Mouse (Mus musculus) 3134 (cell line): ENCODE measurements at regions not wholly inside any gene's neighbourhood (a gene's known extent, or its start where the extent isn't known, plus 50 kb on each side); places are given as distances from the start of the nearest gene placed in this dataset.

Experiments used
- DNase-seq: peaks from one replicate; pipeline ENCODE4 v3.0.0-alpha.2; 2011; ENCODE audit warnings: low spot score; ENCODE audit not compliant: insufficient read length; ENCODE audit errors: extremely low read depth

DNA sequence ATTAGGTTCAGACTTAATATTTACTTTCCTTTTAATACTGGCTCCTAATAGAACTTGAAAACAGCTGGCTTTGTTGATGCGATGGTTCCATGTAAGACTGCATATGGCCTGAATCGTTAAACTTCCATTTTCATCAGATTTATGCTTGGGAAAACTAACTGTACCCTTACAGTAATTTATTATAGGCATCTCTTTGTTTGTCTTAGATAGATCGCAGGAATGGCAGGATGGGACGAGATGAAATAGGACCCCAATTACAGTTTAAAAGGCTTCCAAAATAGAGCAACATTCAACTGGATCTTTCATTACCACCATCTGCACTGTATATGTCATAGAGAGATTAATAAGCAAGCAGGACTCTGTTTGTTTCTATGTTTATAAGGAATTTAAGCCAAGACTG is 335.3 kb downstream of the Fat4 start:
- DNase-seq, result no peak

DNA sequence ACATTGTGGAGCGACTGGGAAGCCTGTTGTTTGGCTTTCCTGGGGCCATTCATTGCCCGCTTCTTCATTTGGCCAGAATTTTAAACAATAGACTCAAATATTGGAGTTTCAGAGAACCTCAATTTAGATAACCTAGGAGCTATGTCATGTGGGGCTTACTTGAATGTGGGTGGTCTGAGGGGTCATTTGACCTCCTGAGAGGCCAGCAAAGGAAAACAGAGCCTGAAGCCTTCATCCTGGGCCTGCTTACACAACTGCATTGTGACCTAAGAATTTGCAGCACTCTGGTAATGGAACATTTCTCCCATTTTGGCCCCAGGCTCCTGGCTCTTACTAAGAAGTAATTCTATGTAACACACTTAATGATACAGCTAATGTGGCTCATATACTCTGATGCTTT is 348.2 kb downstream of the Fat4 start:
- DNase-seq, result no peak

DNA sequence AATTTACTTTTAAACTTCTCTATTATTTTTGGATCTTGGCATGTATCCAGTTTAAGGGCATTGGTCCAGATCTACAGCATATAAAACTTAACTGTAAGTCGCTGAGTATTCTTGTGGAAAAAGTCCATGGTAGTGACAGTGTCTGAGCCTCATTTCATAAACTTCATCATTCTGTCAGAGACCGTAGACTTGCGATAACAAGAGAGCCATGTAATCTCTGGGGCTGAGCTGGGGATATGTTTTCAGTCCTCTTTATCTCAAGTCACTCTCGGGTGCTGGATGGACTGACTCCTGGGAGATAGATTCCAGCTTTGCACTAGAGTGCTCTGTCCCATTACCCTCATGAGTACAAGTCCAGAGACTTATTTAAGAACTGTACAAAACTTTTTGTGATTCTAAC is 362.0 kb downstream of the Fat4 start:
- no peak for DNase-seq

DNA sequence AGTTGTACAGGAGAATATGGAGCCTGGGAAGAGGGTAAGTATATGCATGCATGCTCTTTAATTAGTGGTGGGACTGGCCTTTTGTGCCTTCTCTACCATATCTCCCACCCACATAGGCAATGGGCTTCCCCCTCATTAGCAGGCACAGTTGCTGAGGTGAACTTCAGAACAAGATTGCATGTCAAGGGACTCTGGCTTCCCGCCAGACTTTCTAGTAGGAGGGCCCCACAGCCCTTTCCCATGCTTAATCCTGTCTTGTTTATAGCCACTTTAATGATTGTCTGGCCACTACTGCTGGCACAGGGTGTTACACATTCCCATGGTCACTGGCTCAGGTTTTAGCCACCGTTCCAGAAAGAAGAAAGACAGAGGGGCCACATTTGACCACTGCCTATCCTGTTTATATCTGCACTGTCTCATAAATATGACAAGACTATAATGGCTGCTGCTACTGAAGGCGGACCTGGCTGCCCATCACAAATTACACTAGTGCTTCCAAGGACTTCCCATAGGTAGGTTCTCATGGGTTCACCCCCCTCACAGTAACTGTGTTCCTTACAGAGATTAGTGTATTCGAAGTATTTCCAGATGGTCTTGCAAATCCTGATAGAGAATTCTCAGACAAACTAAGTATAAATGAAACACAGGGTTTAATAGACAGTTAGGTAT is 362.6 kb downstream of the Fat4 start:
- DNase-seq, result no peak

DNA sequence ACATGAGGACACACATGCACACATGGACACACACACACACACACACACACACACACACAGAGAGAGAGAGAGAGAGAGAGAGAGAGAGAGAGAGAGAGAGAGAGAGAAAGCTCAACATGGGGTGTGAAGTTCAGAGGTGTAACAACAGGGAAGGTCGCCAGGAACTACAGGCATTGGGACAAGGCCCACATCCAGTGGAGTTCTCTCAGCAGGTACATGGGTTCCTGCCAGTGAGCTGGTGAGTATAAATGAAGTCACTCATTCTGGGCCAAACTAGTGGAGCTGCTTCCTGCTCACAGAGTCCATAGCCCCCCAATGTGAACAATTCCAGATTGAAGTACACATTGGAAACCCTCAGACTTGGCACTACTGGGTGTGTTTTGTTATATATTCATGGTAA is 366.3 kb downstream of the Fat4 start:
- no peak for DNase-seq

DNA sequence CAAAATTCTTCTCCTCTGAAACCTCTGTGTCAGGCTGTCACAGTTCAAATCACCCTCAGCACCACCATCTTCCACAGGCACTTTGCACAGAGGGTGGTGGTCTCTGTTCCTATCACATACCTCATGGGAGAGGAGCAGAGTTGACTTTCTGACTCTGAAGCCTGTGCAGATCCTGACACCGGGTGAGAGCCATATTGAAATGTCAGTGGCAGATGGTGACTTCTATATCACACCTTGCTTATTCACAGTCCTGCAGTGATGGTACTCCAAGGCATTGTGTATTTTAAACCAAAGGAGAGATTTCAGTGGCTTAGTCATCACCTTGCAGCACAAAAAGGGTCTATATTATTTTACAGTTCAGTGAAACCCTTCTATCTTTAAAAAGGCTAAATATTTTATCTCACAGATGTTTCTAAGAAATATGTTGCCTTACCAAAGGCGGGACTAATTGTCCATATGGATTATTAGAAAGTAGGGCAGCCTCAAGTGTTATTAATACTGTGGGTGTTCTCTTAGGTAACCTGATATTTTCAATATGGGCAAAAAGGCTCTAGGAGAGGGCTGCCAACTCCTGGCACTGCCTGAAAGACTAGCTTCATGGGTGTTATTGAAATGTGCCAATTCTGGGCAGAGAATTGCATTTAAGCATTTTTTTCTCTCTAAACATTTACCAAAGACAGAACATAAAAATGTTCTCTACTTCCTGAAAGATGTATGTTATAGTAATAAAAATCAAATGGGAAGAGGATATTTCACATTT is 378.1 kb downstream of the Fat4 start:
- DNase-seq, result no peak

DNA sequence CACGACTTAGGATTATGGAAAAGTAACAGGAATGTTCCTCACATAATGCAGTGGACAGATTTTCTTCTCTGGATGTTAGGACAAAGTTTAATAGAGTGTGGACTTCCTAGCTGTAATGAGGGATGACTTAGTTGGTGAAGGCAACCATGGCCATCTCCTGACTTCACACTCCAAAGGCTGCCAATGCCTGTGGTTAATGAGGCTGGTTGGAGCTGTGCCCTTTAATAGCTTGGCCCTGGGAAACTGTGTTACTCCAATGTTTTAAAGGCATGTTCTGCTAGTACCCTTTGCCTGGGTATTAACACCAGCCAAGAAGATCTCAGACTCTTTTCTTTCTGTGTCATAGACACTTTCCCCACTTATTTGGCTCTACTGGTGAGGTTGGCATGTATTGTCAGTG is 378.9 kb downstream of the Fat4 start:
- DNase-seq, result no peak

DNA sequence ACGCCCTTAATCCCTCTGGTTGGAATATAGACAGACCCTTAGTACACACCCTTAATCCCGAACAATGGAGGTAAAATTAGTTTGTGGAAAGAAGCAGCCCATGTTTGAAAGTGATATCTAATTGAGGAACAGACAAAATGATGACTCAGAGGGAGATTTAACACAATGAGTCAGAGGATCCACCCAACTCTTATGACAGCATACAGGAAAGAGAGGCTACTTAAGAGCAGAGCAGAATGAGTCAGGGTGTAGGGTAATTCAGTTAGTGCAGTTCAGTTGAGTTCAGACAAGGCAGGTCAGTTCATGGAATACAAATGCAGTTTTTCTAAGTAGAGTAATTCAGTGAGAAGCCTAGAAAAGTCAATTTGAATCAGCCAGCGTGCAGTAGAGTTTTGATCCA is 382.6 kb downstream of the Fat4 start:
- DNase-seq, result peak; percentile 28

DNA sequence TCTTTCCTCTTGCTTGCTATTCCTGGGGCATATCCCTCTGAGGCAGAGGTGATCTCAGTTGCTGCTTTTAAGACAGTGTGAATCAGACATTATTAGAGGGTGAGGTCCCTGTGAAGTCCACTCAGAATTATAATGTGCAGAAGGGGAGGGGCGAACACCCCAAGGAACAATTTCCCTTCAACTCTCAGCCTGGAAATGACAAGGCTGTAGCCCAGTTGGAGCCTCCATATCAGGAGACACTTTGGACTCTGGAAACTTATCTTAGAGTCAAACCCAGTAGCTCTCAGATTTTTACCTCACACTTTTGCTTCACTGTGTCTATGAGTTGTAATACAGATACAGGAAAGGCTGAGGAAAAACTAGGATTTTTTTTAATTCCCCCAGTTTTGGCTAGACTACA is 385.9 kb downstream of the Fat4 start:
- no peak for DNase-seq

DNA sequence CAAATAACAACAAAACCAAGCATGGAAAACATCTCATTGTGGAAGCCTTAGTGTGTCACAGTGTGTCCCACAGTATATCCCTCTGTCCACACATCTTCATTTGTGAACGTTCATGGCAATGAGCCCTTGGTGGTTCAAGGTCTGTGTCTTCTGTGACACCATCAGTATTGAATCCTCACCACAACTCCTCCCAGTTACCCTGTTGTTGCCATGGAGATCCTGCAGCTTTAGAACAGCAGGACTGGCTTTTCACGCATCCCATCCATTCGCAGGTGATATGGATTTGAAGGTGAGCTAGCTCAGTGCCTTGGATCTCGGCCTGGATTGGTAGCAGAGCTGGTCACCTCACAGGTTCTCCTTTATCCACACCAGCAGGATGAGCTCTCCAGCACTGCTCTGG is 390.2 kb downstream of the Fat4 start:
- no peak for DNase-seq

DNA sequence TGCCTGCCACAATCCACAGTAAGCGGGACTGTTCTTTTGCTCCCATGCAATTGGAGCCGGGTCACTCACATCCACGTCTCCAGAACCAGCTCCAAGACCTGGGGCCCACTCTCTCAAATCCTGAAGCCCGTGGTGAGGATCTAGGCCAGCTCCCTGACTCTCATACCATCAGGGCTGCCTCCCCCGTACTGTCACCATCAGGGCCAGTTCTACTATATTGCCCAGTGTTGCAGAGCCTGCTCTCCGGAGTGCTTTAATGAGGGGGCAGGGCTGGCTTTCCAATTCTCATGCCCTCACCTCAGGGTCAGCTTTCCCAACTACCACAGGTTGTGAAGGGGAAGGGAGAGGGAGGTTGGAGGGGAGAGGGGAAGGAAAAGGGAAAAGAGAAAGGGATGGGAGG is 390.6 kb downstream of the Fat4 start:
- DNase-seq, result no peak

DNA sequence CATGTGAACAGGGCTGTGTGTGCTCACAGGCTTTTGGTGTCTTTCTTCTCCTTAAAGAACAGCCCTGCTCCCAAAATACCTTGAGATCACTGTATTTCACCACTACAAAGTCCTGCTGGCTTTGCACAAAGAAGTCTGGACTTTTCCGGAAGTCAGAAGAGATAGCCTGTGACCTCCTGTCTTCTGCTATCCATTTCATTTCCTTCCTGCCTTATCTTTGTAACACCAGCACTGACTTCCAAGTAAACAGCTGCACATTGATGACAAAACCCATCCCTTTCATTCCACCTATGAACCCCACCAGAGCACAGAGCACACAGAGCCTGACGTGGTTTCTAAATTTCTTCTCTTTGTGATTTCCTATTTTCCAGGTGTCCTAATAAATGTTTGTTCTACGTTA is 408.5 kb downstream of the Fat4 start:
- DNase-seq, result no peak

DNA sequence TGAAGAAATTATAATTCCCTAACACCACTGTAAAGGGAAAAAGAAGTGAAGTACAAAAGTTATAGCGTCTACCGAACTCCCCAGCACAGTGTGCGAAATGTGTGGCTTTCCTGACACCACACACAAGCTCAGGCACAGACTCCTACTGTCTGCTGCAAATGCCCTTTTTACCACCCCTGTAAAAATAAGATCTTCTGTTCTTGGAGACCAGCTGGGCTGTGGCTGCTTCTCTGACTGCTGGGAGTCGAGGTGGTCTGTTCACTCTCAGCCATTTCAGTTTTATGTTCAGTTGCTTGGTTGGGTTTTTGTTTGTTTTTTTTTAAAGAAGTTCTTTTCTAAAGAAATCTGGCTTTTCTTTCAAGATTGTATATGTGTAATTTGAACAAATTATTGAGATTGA is 409.5 kb downstream of the Fat4 start:
- no peak for DNase-seq

DNA sequence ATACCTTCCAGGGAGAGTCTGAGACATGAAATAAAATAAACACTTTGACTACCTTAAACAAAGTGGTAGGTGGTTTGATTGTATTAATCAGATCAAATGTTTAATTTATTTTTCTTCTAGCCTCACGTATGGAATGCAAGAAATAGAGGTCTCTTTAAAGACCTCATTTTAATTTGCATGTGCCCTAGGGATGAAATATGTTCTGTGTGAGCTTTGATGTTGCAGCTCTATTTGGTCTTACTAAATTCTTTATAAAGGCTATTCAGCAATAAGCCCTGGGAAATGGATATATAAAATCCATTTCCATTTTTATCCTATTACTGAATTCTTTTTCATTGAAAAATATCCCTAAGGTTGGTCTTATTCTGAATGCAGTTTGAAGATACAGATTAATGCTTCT is 422.7 kb downstream of the Fat4 start:
- no peak for DNase-seq

DNA sequence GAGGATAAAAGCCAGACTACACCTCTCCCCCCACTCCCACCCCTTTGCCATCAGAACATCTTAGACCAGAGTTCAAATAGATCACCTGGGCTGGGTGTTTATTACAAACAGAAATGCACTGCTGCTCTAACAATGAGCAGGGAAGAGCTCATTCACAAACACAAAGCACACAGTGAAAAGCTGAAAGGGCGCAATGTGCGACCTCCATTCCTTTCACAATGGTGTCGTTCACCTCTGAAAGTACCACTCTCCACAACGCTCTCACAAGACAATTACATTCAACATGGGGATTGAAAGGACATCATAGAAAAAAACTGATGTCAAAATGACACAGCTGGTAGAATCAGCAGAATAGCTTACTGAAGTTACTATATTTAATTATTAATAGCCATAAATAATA is 426.8 kb downstream of the Fat4 start:
- no peak for DNase-seq

DNA sequence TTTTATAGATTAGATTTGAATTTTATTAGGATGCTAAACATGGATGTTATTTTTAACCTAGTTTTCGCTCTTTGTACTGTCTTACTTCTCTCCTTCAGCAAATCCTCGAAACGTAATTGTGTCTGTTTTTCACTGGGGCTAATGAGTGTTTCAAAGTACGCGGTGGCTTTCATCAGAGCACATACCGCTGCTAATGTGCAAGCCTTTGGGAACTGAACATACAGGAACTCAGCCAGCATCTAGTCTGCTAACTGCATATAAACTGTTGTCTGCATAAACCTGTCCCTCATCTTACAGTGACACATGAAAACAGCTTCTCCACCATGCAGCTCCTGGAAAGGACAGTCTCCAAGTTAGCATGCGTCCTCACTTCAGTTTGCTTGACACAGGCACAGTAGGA is 434.1 kb downstream of the Fat4 start:
- DNase-seq, result no peak

DNA sequence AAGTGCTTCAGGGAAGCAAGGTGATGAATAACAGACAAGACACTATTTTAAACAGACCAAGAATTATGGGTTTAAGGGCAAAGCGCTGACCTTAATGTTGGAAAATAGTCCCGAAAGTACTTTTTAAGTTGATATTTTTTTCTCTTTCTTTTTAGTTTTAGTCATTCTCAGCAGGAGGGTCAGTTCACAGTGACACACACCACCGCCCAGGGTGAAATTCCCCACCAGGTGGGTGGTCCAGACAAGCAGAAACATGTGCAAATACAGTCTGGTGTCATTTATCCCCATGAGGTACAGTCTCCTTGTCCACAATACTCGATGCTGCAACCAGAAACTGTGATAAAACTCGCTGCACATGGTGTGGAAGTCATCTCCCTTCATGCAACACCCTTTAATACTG is 435.5 kb downstream of the Fat4 start:
- no peak for DNase-seq

DNA sequence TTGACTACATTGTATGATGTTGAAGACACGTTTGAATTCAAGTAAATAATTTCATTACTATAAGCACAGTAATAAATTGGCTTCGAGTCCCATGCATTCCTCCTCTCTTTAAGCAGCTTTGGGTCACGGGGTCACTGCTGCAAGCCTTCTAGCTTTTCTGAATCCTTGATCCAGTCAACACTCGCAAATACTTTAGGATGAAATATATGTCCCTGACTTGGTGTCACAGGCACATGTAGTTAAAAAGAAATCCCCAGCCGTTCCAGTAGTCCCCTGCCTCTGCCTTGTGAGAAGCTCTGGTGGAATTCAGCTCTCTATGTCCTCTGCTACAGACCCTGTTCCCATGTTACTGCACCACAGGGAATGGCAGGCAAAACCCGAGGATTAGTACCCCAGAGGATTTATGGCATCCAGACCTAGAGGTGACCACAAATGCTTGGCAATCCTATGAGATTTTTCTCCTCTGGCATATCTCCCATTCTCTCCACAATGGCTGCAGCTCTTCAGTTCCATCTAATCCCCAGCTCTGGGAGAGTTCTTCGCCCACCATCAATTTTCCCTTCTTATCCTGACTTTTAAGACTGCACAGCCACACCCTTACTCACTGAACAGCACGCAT is 449.0 kb downstream of the Fat4 start:
- no peak for DNase-seq

DNA sequence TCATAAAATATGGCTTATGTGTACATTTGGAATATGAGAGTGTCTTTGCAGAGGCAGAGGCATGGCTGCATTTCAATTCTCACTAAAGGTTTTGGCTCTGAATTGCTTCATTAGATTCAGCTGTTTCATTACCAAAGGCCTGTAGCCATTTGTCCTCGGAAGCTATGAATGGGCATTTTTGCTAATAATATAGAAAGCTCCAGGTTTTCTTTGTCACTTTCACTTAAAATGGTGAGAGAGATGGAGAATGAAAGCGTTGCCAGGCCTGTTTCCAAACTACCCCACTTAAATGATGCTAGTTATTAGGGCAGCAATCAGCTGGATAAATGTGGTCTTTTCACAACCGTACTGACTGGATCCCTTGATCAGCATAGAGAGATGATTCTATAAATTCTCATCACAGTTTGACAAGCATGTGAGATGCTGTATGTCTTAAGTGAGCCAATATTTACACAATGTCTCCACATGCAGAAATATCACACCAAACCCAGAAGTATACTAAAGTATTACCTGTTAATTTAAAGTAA is 454.5 kb downstream of the Fat4 start:
- no peak for DNase-seq

DNA sequence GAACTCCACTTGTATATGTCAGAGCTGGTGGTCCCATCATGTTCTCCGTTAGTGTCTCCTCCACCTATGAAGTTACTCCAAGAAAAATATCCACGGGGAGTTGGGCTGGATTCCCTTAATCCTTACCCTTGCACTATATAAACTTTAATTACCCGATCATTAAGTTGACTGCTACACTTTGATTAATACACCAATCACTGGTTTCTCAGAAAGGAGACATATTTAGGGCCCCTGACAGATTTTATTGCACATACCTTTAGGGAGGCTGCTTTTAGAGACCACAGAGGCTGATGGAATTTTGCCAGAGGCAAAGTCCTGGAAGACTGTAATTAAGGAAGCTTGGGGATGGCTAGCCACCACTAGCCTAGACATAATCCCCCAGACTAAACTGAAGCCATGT is 457.3 kb downstream of the Fat4 start:
- DNase-seq, result no peak

DNA sequence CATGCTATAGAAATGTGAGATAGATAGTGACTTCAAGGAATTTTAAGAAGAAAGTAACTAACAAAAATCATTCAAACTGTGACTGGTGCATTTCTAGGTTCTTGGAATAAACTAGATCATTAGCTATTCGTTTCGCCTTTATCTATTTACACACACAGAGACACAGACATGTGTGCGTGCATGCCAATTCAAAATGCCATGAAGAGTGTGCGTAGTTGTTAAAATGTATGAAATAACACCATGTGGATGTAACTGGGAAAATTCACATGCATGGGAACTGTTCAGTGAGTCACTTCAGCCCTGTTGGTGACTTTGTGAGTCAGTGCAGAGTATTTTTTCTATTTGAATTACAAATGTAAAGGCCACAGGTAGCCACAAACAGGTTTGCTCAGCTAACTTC is 460.8 kb downstream of the Fat4 start:
- DNase-seq, result no peak

DNA sequence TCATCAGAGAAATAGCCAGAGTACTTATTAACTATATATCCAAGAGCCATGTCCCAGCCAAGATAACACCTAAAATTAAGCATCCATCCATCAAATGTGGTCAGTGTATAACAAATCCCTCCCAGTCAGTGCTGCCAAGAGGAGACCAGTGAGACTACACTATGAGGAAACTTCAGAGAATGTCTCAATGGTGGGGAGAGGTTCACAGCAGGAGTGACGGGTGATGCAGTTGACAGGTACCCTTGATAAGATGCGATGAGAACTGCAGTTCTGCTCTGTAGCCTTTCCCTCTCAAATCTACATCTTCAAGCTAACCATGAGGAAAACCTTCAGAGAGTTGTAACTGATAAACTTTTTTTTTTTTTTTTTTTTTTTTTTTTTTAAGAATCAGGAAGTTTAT is 470.3 kb downstream of the Fat4 start:
- DNase-seq, result no peak
